Mouse (Mus musculus) urinary bladder, postnatal 14 days (tissue): ENCODE results near the gene Igsf8.
A peak's percentile ranks its signal among the peaks of the same experiment; 100 is the strongest.

Experiments used
- DNase-seq: peaks from one replicate; pipeline ENCODE4 v3.0.0; 2021; ENCODE audit warnings: low spot score

Gene Igsf8

DNA sequence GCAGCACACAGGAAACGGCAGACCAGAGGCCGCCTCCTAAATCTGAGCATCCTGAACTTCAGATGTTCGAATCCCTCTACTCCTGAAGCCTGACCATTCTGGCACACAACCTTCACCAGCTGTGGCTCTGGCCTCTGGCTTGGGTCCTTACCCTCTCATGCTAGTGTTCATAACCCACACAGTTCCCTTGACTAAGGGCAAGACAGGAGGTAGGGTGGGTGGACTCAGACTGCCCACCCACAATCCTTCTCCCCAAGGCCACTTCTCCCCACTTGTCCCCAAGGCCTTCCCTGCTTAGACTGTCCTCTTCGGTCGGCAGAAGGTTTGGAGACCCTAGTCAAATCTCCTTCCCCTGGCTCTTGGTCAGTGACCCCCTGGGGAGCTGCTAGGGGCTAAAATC, 88.1 kb downstream of the Igsf8 start:
- no peak for DNase-seq

DNA sequence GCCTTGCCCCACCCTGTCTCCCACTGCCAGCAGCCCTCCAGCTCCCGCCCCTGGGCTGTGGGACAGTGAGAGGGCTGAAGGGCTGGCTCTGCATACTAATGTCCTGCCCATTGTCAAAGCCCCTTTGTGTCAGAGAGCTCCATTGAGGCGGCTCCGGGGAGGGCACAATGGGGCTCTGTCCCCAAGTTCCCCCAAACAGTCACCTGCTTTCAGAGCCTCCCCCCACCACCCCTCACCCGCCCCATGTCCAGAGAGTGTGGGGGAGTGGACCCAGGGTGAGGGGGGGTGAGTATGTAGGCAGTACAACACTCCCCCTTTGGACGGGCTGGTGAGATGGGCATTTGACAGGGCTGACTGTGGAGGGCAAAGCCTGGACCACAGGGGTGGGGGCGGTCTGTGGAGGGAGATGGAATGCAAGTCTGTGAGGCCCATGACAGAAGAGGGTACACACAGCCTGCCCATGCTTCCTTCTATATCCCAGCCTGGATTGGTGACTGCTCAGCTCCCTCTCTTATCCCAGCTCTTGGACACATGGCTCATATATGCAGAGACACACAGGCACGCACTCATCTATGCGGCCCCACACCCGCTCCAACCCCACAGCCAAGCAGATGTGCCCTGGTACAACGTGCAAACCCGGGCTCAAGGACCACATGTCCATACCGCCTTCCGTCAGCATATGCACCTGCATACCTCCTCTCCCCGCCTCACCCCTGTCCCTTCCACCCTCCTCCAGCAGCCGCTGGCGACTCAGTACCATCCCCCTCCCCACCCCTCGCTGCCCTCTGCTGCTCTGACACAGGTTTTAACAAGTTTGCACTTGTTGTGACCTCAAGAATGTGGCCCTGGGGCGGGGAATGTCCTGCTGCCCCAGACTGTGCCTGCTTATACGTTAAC, 88.7 kb downstream of the Igsf8 start:
- DNase-seq = peak; percentile 51

- no peak for DNase-seq
These were observed 90.6 kb downstream of the Igsf8 start for GRCm38 (mm10) chr1:172352001-172352400.

DNA sequence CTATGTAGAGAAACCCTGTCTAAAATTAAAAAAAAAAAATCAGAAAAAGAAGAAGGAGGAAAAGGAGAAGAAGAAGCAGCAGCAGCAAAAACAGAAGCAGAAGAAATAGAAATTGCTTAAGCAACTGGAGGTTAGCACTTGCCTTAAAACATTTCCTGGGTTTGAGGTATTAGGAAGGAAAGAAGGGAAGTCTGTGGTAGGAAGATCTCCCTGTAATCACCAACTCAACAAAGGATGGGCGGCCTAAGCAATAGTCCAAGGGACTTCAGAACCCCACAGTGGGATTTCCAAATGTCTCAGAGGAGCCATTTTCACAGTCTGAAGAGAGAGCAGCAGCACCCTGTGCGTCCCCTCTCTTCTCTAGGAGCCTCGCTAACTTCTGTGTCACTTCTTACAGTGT, 91.0 kb downstream of the Igsf8 start:
- DNase-seq = no peak

DNA sequence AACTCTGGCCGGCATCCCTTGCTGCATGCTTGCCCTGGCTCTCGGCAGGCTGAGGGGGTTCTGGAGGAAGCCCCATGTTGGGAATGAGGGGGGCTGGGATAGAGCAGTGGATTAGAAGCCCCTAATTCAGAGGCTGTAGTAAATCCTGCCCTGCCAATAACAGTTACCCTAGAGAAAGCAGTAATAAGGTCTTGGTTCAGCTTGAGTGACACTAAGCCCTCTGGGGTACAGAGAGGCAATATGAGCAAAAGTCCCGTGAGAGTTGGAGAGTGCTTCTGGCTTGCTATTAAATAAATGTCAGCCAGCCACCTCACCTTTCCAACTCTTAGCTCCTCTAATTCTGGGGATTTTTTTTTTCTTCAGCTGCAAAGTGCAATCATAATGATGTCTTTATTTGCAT, 93.9 kb downstream of the Igsf8 start:
- no peak for DNase-seq

GRCm38 (mm10) chr1:172357550-172357949, 96.1 kb downstream of the Igsf8 start:
- DNase-seq = peak; percentile 49

GRCm38 (mm10) chr1:172358341-172358740, 96.9 kb downstream of the Igsf8 start:
- no peak for DNase-seq

DNA sequence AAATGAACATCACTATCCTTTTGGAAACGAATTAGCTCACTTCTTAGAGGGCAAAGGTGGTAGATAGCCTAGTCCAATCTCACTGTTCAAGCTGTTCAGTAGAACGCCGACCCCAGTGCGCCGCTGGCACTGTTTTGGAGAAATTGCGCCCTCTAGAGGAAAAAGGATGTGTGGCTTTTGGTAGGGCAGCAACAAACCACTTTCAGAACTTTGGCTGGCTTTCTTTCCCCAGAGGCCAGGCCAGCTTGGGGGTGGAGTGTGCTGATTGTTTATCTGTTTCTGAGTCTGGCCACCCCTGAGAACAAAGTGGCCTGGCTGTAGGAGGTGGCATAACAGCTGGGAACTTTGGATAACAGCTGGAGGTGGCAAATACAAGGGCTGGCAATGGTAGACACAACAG, 103.2 kb downstream of the Igsf8 start:
- peak; percentile 21 for DNase-seq

DNA sequence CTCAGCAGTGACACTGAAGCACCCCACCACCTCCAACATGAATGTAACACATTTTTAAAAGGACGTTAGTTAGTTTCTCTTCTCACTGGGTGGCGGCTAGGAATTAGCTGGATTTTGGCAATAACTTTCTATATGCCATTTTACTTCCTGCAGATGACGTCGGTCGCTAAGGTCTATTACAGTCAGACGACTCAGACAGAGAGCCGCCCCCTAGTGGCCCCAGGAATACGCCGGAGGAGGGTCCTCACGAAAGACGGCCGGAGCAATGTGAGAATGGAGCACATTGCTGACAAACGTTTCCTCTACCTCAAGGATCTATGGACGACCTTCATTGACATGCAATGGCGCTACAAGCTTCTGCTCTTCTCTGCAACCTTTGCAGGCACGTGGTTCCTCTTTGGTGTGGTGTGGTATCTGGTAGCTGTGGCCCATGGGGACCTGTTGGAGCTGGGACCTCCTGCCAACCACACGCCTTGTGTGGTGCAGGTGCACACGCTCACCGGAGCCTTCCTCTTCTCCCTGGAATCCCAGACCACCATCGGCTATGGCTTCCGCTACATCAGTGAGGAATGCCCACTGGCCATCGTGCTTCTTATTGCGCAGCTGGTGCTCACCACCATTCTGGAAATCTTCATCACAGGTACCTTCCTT, 107.5 kb downstream of the Igsf8 start:
- DNase-seq = peak; percentile 22
